Mouse (Mus musculus): Measurements from ENCODE around the gene Iqgap3. TPM values are rescaled to one million over a fixed set of nuclear protein-coding genes. Genes with fewer than 3 reads are reported as not detected.

Gene Iqgap3
- polyA plus RNA-seq, 1 experiment from 2014 or later = 15.9 TPM

DNA sequence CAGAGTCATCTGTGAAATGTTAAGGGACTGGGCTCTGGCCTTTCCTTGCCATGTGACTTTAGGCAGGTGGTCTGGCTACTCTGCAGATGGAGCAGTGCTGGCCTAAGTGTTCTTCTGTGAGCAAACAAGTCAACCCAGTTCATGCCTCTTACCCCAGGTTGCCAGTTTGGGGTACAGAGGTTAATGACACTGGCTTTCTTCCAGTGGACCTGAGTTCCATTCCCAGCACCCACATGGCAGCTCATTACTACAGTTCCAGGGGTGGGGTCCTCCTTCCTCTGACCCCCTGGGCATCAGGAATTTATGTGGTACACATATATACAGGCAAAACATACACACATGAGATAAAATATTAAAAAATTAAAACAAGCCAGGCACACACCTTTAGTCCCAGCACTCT is 75.0 kb downstream of the Iqgap3 start:
- Histone ChIP-seq H3K9ac (ENCODE audit: low read length) (no peak overlapping the region), H3K4me1 (ENCODE audit: control insufficient read depth, insufficient read depth, low read length) (peaks cover 6% of the 10 kb centered on the region), H3K27me3 (ENCODE audit: control insufficient read depth, insufficient read depth, low read length) (no peaks in the 10 kb centered on the region), H3K27ac (ENCODE audit: low read depth, low read length) (no peak overlapping the region), H3K36me3 (ENCODE audit: control insufficient read depth, insufficient read depth, low read length) (peaks cover 12% of the 10 kb centered on the region), H3K4me3 (ENCODE audit: low read depth, low read length) (no peak overlapping the region), H3K4me2 (ENCODE audit: low read depth) (no peak overlapping the region), H3K9me3 (ENCODE audit: control insufficient read depth, low read length) (no peaks in the 10 kb centered on the region)
- DNase-seq (ENCODE audit: low spot score) (no peak), ATAC-seq (ENCODE audit: insufficient read depth, low FRiP score, low TSS enrichment) (no peak)

DNA sequence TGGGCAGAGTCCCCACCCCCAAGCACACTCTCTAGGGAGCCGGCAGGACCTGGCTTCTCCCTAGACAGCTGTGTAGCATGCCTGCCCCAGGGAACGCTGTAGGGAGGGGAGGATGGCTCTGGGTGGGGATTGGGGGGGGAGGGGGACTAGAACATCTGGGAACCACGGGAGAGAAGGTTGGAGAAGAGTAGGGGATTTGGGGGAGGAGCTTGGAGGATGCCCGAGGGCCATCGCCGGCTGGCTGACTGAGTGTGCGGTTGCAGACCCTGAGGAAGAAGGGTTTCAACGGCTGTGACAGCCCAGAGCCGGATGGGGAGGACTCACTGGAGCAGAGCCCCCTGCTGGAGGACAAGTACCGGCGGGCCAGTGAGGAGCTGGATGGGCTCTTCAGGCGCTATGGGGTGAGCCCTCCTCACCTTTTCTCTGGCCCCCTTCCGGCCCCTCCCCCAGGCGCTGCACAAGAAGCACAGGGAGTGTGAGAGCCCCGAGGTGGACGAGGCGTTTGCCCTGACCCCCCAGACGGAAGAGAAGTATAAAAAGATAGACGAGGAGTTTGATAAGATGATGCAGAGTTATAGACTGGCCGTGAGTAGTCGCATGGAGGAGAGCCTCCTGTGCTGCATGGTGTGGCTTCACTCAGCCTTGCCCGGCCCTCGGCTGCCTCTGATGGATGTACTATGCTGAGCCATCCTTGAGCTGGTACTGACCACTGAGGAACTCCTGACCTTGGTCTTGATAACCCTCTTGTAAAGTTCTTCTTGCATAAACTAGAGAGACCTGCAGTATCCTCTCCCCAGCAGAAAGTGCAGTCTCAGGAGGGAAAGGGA is 76.2 kb downstream of the Iqgap3 start:
- 15% methylated on average over 22 of the region's 23 CpGs for WGBS
- Histone ChIP-seq H3K27me3 (ENCODE audit: control insufficient read depth, insufficient read depth, low read length) (no peaks in the 10 kb centered on the region), H3K9ac (ENCODE audit: low read length) (no peak overlapping the region), H3K36me3 (ENCODE audit: control insufficient read depth, insufficient read depth, low read length) (peaks cover 16% of the 10 kb centered on the region), H3K9me3 (ENCODE audit: control insufficient read depth, low read length) (no peaks in the 10 kb centered on the region), H3K4me3 (ENCODE audit: low read depth, low read length) (no peak overlapping the region), H3K4me2 (ENCODE audit: low read depth) (0 out of 2 replicates have a peak overlapping the region, but pooled peaks have one; percentile 2), H3K27ac (ENCODE audit: low read depth, low read length) (no peak overlapping the region), H3K4me1 (ENCODE audit: control insufficient read depth, insufficient read depth, low read length) (no peaks in the 10 kb centered on the region)
- peak; percentile 71 for DNase-seq (ENCODE audit: low spot score)
- ATAC-seq (ENCODE audit: insufficient read depth, low FRiP score, low TSS enrichment) = peak; percentile 48

DNA sequence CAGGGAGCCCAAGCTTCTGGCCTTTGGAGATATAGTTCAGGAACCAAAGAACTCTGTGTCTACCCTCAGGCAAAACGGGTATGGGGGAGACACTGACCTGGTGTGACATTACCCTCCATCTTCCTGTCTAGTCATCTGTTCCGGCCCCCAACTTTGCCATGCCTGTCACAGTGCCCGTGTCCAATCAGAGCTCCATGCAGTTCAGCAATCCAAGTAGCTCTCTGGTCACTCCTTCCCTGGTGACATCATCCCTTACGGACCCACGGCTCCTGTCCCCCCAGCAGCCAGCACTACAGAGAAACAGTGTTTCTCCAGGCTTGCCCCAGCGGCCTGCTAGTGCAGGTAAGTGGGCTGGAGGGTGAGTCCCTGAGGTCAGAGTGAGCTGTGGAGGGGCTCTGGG is 77.2 kb downstream of the Iqgap3 start:
- H3K36me3 ChIP-seq (ENCODE audit: control insufficient read depth, insufficient read depth, low read length) = peaks cover 16% of the 10 kb centered on the region
- 85% methylated on average over 6 of the region's 6 CpGs for WGBS

DNA sequence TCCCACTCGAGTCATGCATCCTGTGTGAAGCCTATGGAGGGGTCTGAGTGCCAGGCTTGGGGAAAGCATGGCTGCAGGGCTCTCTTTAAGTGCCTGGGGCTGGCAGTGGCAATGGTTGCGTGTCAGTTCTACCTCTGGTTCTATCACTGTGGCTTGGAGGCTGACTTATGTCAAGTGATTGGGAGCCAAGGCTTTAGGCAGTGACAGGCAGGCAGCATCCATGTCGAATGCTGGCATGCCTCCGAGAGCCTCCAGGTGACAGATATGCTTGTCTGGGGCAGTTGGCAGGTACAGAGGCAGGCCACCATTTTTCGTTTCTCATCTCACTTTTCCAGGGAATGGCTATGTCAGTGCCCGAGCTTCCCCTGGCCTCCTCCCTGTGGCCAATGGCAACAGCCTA is 79.1 kb downstream of the Iqgap3 start:
- 80% methylated on average over 6 of the region's 6 CpGs for WGBS
- no peak for ATAC-seq (ENCODE audit: insufficient read depth, low FRiP score, low TSS enrichment)
- no peak overlapping the region for H3K4me2 ChIP-seq (ENCODE audit: low read depth)
- H3K4me3 ChIP-seq (ENCODE audit: low read depth, low read length) = no peak overlapping the region
- no peak overlapping the region for H3K27ac ChIP-seq (ENCODE audit: low read depth, low read length)
- H3K27me3 ChIP-seq (ENCODE audit: control insufficient read depth, insufficient read depth, low read length) = no peaks in the 10 kb centered on the region
- DNase-seq (ENCODE audit: low spot score) = no peak
- no peak overlapping the region for H3K9ac ChIP-seq (ENCODE audit: low read length)
- no peaks in the 10 kb centered on the region for H3K4me1 ChIP-seq (ENCODE audit: control insufficient read depth, insufficient read depth, low read length)
- peaks cover 18% of the 10 kb centered on the region for H3K36me3 ChIP-seq (ENCODE audit: control insufficient read depth, insufficient read depth, low read length)
- H3K9me3 ChIP-seq (ENCODE audit: control insufficient read depth, low read length) = no peaks in the 10 kb centered on the region

More for the DNA sequence above, 77.2 kb downstream of the Iqgap3 start:
- Histone ChIP-seq H3K4me2 (ENCODE audit: low read depth) (no peak overlapping the region), H3K9me3 (ENCODE audit: control insufficient read depth, low read length) (no peaks in the 10 kb centered on the region), H3K27me3 (ENCODE audit: control insufficient read depth, insufficient read depth, low read length) (no peaks in the 10 kb centered on the region), H3K27ac (ENCODE audit: low read depth, low read length) (no peak overlapping the region), H3K4me1 (ENCODE audit: control insufficient read depth, insufficient read depth, low read length) (no peaks in the 10 kb centered on the region), H3K9ac (ENCODE audit: low read length) (no peak overlapping the region), H3K4me3 (ENCODE audit: low read depth, low read length) (no peak overlapping the region)
- DNase-seq (ENCODE audit: low spot score) (no peak), ATAC-seq (ENCODE audit: insufficient read depth, low FRiP score, low TSS enrichment) (no peak)

DNA sequence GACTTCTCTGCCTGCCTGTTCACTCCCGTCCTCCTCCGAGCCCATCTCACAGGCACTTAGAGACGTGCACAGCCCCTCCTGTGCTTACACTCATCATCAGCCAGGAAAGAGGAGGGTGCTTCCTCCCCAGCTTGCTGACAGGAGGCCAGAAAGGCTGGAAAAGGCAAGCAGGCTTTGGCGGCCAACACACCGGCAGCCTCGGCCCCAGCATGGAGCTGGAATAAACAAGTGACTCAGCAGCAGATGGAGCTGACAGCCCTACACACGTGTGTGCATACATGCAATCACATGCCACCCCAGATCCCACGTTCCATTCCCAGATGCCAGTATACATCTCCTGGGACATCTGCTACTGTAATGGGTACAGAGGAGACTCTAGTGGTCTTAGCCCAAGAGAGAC is 80.5 kb downstream of the Iqgap3 start:
- no peak for ATAC-seq (ENCODE audit: insufficient read depth, low FRiP score, low TSS enrichment)
- Histone ChIP-seq H3K9ac (ENCODE audit: low read length) (no peak overlapping the region), H3K27me3 (ENCODE audit: control insufficient read depth, insufficient read depth, low read length) (no peaks in the 10 kb centered on the region), H3K4me1 (ENCODE audit: control insufficient read depth, insufficient read depth, low read length) (no peaks in the 10 kb centered on the region), H3K4me2 (ENCODE audit: low read depth) (no peak overlapping the region), H3K36me3 (ENCODE audit: control insufficient read depth, insufficient read depth, low read length) (peaks cover 18% of the 10 kb centered on the region), H3K9me3 (ENCODE audit: control insufficient read depth, low read length) (no peaks in the 10 kb centered on the region), H3K27ac (ENCODE audit: low read depth, low read length) (no peak overlapping the region), H3K4me3 (ENCODE audit: low read depth, low read length) (no peak overlapping the region)
- no peak for DNase-seq (ENCODE audit: low spot score)
- 87% methylated on average over 8 of the region's 8 CpGs for WGBS

DNA sequence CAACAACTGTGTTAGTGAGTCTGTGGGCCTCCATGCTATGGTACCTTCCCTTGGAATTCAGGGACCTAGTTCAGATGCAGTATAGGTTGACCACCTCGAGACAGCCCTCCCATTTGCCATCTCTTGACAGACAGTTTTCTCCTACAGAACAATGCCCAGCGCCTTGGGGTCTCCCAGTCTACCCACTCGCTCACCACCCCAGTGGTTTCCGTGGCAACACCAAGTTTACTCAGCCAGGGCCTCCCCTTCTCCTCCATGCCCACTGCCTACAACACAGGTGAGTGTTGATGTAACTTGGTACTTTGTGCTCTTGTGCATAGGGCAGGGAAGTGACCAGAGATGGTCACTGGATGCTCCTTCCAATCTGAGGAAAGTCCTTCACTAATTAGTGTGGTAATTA is 81.0 kb downstream of the Iqgap3 start:
- no peak overlapping the region for H3K4me3 ChIP-seq (ENCODE audit: low read depth, low read length)
- no peaks in the 10 kb centered on the region for H3K9me3 ChIP-seq (ENCODE audit: control insufficient read depth, low read length)
- ATAC-seq (ENCODE audit: insufficient read depth, low FRiP score, low TSS enrichment) (no peak), DNase-seq (ENCODE audit: low spot score) (no peak)
- no peak overlapping the region for H3K9ac ChIP-seq (ENCODE audit: low read length)
- peaks cover 22% of the 10 kb centered on the region for H3K36me3 ChIP-seq (ENCODE audit: control insufficient read depth, insufficient read depth, low read length)
- H3K4me1 ChIP-seq (ENCODE audit: control insufficient read depth, insufficient read depth, low read length) = no peaks in the 10 kb centered on the region
- H3K4me2 ChIP-seq (ENCODE audit: low read depth) = no peak overlapping the region
- no peaks in the 10 kb centered on the region for H3K27me3 ChIP-seq (ENCODE audit: control insufficient read depth, insufficient read depth, low read length)
- WGBS = 78% methylated on average over 4 of the region's 4 CpGs
- no peak overlapping the region for H3K27ac ChIP-seq (ENCODE audit: low read depth, low read length)

DNA sequence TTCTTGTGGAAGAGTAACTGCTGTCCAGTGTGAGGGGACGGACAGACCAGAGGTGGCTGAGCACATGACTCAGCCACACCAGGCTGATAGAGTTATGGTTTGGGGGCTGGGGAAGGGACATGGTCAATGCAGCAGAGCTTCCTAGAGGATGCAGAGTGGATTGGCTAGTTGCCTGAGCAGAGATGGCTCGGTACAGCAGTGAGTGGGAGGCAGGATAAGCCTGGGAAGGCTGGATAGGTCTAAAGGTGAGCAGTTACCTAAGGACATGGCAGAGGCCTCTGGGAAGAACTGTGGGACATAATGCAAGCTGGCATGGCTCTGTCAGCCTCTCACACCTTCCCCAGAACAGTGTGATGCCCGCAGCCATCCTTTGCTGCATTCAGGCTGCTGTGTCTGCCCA is 82.1 kb downstream of the Iqgap3 start:
- peaks cover 23% of the 10 kb centered on the region for H3K36me3 ChIP-seq (ENCODE audit: control insufficient read depth, insufficient read depth, low read length)
- no peak overlapping the region for H3K4me3 ChIP-seq (ENCODE audit: low read depth, low read length)
- no peaks in the 10 kb centered on the region for H3K4me1 ChIP-seq (ENCODE audit: control insufficient read depth, insufficient read depth, low read length)
- H3K27ac ChIP-seq (ENCODE audit: low read depth, low read length) = no peak overlapping the region
- DNase-seq (ENCODE audit: low spot score) (no peak), ATAC-seq (ENCODE audit: insufficient read depth, low FRiP score, low TSS enrichment) (no peak)
- 79% methylated on average over 3 of the region's 3 CpGs for WGBS
- no peaks in the 10 kb centered on the region for H3K27me3 ChIP-seq (ENCODE audit: control insufficient read depth, insufficient read depth, low read length)
- no peak overlapping the region for H3K9ac ChIP-seq (ENCODE audit: low read length)
- H3K4me2 ChIP-seq (ENCODE audit: low read depth) = no peak overlapping the region
- H3K9me3 ChIP-seq (ENCODE audit: control insufficient read depth, low read length) = no peaks in the 10 kb centered on the region

DNA sequence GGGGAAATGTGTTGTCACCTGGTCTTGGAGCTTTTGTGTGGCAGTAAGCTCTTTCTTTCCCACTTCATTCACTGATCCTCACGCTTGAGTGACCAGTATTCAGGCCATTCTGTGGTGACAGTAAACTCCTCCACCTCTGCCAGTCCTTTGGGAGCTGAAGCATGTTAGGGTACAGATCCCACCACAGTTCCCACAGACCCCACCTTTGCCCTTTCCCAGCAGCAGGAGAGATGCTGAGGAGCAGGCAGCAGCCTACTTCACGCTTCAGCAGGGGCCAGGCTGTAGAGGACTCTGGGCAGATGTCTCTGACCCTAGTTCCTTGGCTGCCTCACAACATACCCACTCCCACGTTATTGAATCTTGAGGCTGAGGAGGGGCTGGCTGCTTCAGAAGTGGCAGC is 82.5 kb downstream of the Iqgap3 start:
- Histone ChIP-seq H3K36me3 (ENCODE audit: control insufficient read depth, insufficient read depth, low read length) (peaks cover 23% of the 10 kb centered on the region), H3K9ac (ENCODE audit: low read length) (no peak overlapping the region), H3K27me3 (ENCODE audit: control insufficient read depth, insufficient read depth, low read length) (no peaks in the 10 kb centered on the region), H3K9me3 (ENCODE audit: control insufficient read depth, low read length) (no peaks in the 10 kb centered on the region), H3K27ac (ENCODE audit: low read depth, low read length) (no peak overlapping the region), H3K4me2 (ENCODE audit: low read depth) (no peak overlapping the region), H3K4me1 (ENCODE audit: control insufficient read depth, insufficient read depth, low read length) (no peaks in the 10 kb centered on the region), H3K4me3 (ENCODE audit: low read depth, low read length) (no peak overlapping the region)
- ATAC-seq (ENCODE audit: insufficient read depth, low FRiP score, low TSS enrichment) (no peak), DNase-seq (ENCODE audit: low spot score) (no peak)
- 82% methylated on average over 3 of the region's 3 CpGs for WGBS

DNA sequence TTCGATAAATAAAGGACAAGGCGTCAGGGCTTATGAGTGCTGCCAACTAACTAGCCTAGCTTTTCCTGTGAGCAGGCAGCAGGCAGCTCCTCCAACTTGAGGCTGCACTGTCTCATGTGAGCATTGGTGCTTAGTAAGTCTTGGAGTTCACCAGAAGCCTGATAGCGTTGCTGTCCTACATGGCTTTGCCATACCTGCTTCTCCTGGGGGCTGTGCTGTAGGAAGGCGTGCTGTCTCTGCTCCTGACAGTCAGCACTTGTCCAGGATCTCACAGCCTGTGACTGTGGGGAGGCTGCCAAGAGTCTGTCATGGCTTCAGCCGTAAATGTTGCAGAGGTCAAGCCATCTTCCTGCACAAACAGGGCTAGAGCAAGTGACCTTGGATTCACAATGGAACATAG is 84.3 kb downstream of the Iqgap3 start:
- no peak overlapping the region for H3K9ac ChIP-seq (ENCODE audit: low read length)
- WGBS = 91% methylated on average over 5 of the region's 5 CpGs
- no peaks in the 10 kb centered on the region for H3K9me3 ChIP-seq (ENCODE audit: control insufficient read depth, low read length)
- peaks cover 17% of the 10 kb centered on the region for H3K36me3 ChIP-seq (ENCODE audit: control insufficient read depth, insufficient read depth, low read length)
- no peak overlapping the region for H3K27ac ChIP-seq (ENCODE audit: low read depth, low read length)
- H3K4me1 ChIP-seq (ENCODE audit: control insufficient read depth, insufficient read depth, low read length) = no peaks in the 10 kb centered on the region
- H3K4me2 ChIP-seq (ENCODE audit: low read depth) = no peak overlapping the region
- ATAC-seq (ENCODE audit: insufficient read depth, low FRiP score, low TSS enrichment) (no peak), DNase-seq (ENCODE audit: low spot score) (no peak)
- H3K4me3 ChIP-seq (ENCODE audit: low read depth, low read length) = no peak overlapping the region
- no peaks in the 10 kb centered on the region for H3K27me3 ChIP-seq (ENCODE audit: control insufficient read depth, insufficient read depth, low read length)

All from neural tube, embryonic 11.5 days (tissue).